Mouse (Mus musculus): Measurements from ENCODE around the gene Slc41a2.

DNA sequence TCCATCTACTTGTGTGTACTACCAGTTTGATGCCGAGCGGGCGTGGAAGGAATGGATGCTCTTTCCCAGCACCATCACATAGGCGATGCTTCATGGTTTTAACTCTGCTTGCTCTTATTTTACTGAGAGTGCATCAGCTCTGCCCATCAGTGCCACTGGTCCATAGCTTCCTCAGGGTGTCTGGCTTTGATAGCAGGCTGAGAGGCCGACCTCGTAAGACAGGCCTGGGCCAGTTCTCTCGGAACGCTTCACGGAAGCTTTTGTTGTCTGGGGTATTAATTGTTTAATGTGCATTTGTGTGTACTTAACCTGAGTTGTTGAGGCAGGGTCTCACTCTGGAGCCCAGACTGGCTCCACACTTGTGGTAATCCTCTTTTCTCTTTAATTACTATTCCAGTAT is 44.3 kb downstream of the Slc41a2 start:
- no peak for TF ChIP-seq CTCF (IDR thresholded peaks at IDR 0.05; ENCODE audit: low read depth, low read length)
- no peak for TF ChIP-seq GATA1 (IDR thresholded peaks at IDR 0.05; ENCODE audit: borderline replicate concordance, low read length)
- no peak for TF ChIP-seq POLR2AphosphoS5 (IDR thresholded peaks at IDR 0.05; ENCODE audit: insufficient replicate concordance, low read depth, low read length)
- TF ChIP-seq GATA2 (IDR thresholded peaks at IDR 0.05; ENCODE audit: borderline replicate concordance, low read depth, low read length) = no peak
- TF ChIP-seq TAL1 (conservative IDR thresholded peaks at IDR 0.05; ENCODE audit: low read depth, low read length) = no peak
